Mouse (Mus musculus) bone marrow macrophage, adult 2 months (primary cell): ENCODE measurements around the gene Eif4e2.

Source experiments
- CTCF ChIP-seq: IDR thresholded peaks from 2 replicates; pipeline ENCODE4 v1.5.1; 2012; ENCODE audit warnings: low read depth, mild to moderate bottlenecking, low read length, moderate library complexity
- POLR2A ChIP-seq: IDR thresholded peaks from 2 replicates; pipeline ENCODE4 v1.6.1; 2012; ENCODE audit warnings: mild to moderate bottlenecking, low read depth, low read length, borderline replicate concordance

GRCm38 (mm10) chr1:87170458-87170857 lies 43.3 kb upstream of the Eif4e2 start:
- TF ChIP-seq CTCF = no peak
- no peak for TF ChIP-seq POLR2A
